Mouse (Mus musculus) layer of hippocampus, adult 2 months (tissue): ENCODE results near the gene Gm904. TPM values are rescaled to one million over a fixed set of nuclear protein-coding genes. Genes with fewer than 3 reads are reported as not detected.
"Not testable (repeated sequence)": the region's sequence is repeated elsewhere in the genome, so short reads cannot be mapped to it uniquely, and the experiment has no call there.

Source experiments
- DNase-seq, 2 experiments: peaks; one replicate each; pipeline ENCODE4 v3.0.0; 2022; ENCODE audit warnings: low spot score in 2 of 2
- H3K27ac ChIP-seq: fragments of 200-600 bp; 2 replicates; pipeline ENCODE4 v1.8.1; 2022
- H3K4me3 ChIP-seq: fragments of 200-600 bp; 2 replicates; pipeline ENCODE4 v1.8.1; 2022; ENCODE audit warnings: mild to moderate bottlenecking
- long read RNA-seq, 2 experiments: library from polyadenylated mRNA; stranded (forward); transcript quantifications; one replicate each; pipeline ENCODE4 v2.0.0; 2021; ENCODE audit warnings: borderline mapping rate in 2 of 2
- microRNA-seq, 2 experiments: library from miRNA; unstranded; fragments of <30 nt; microRNA quantifications; one replicate each; pipeline ENCODE4 v1.2.0; 2021
- total RNA-seq, 2 experiments: library from RNA; stranded (reverse); gene quantifications; 2 replicates each; pipeline ENCODE4 v1.2.3; 2021

Gm904 gene
- not detected for total RNA-seq
- long read RNA-seq, experiment 1, result 0 reads
- long read RNA-seq, experiment 2, result 0 reads

GRCm38 (mm10) chr13:50642928-50643327 lies at the start of gene Gm904:
Gene Gm904 (plus strand): TSS chr13:50643228.
- DNase-seq, H3K27ac ChIP-seq, H3K4me3 ChIP-seq: not testable (repeated sequence)

GRCm38 (mm10) chr13:50648771-50649170 lies 5.7 kb downstream of the Gm904 start:
- H3K27ac ChIP-seq, DNase-seq, H3K4me3 ChIP-seq: not testable (repeated sequence)

Small RNA genes lying within 50 kb of the gene (microRNA-seq; reads per million reads assigned to microRNA genes)
- gene Gm23952 (0 reads per million in 2 experiments), gene Mir683-2 (0 reads per million in 2 experiments)

Other genes with a start within 250 kb of the Gm904 start
- 10 to 100 TPM; 19.7 to 19.9 TPM for gene Fbxw17, start 225.4 kb upstream of the Gm904 start, total RNA-seq
- not detected for gene Gm47429, start 199.3 kb upstream of the Gm904 start, total RNA-seq
- not detected for gene Nutm2, start 175.9 kb upstream of the Gm904 start, total RNA-seq
- not detected for gene Gm8765, start 55.1 kb downstream of the Gm904 start, total RNA-seq